Mouse (Mus musculus): ENCODE results near the gene Apold1.

The Apold1 gene

GRCm38 (mm10) chr6:134998781-134999180 is 17.3 kb downstream of the Apold1 start:
- no peak for TF ChIP-seq GATA4 (IDR thresholded peaks at IDR 0.05; ENCODE audit: insufficient replicate concordance, low read length)

- TF ChIP-seq GATA4 (IDR thresholded peaks at IDR 0.05; ENCODE audit: insufficient replicate concordance, low read length), result no peak
Measured at GRCm38 (mm10) chr6:135000272-135000671, 18.8 kb downstream of the Apold1 start.

GRCm38 (mm10) chr6:135001991-135002390 is 20.5 kb downstream of the Apold1 start:
- no peak for TF ChIP-seq GATA4 (IDR thresholded peaks at IDR 0.05; ENCODE audit: insufficient replicate concordance, low read length)

GRCm38 (mm10) chr6:135006372-135006771 is 24.9 kb downstream of the Apold1 start:
- TF ChIP-seq GATA4 (IDR thresholded peaks at IDR 0.05; ENCODE audit: insufficient replicate concordance, low read length), result no peak

GRCm38 (mm10) chr6:135011048-135011733 is 29.7 kb downstream of the Apold1 start, which contains the start of gene Ddx47:
Gene Ddx47 (plus strand): TSS chr6:135011612.
- peak; percentile 53; the same call in 1 of the 2 replicates for TF ChIP-seq GATA4 (IDR thresholded peaks at IDR 0.05; ENCODE audit: insufficient replicate concordance, low read length)

GRCm38 (mm10) chr6:135011734-135012116 is 30.2 kb downstream of the Apold1 start:
- no peak for TF ChIP-seq GATA4 (IDR thresholded peaks at IDR 0.05; ENCODE audit: insufficient replicate concordance, low read length)

- TF ChIP-seq GATA4 (IDR thresholded peaks at IDR 0.05; ENCODE audit: insufficient replicate concordance, low read length), result no peak
Measured at GRCm38 (mm10) chr6:135017211-135017610, 35.7 kb downstream of the Apold1 start.

GRCm38 (mm10) chr6:135019564-135019963 is 38.0 kb downstream of the Apold1 start:
- no peak for TF ChIP-seq GATA4 (IDR thresholded peaks at IDR 0.05; ENCODE audit: insufficient replicate concordance, low read length)

- TF ChIP-seq GATA4 (IDR thresholded peaks at IDR 0.05; ENCODE audit: insufficient replicate concordance, low read length), result no peak
Measured at GRCm38 (mm10) chr6:135021633-135022032, 40.1 kb downstream of the Apold1 start.

GRCm38 (mm10) chr6:135023379-135023778 is 41.9 kb downstream of the Apold1 start:
- no peak for TF ChIP-seq GATA4 (IDR thresholded peaks at IDR 0.05; ENCODE audit: insufficient replicate concordance, low read length)

GRCm38 (mm10) chr6:135024781-135025420 is 43.4 kb downstream of the Apold1 start:
- TF ChIP-seq GATA4 (IDR thresholded peaks at IDR 0.05; ENCODE audit: insufficient replicate concordance, low read length), result no peak

GRCm38 (mm10) chr6:135026232-135026631 is 44.7 kb downstream of the Apold1 start:
- TF ChIP-seq GATA4 (IDR thresholded peaks at IDR 0.05; ENCODE audit: insufficient replicate concordance, low read length), result no peak

GRCm38 (mm10) chr6:135026755-135027154 is 45.2 kb downstream of the Apold1 start:
- no peak for TF ChIP-seq GATA4 (IDR thresholded peaks at IDR 0.05; ENCODE audit: insufficient replicate concordance, low read length)

- TF ChIP-seq GATA4 (IDR thresholded peaks at IDR 0.05; ENCODE audit: insufficient replicate concordance, low read length), result no peak
Measured at GRCm38 (mm10) chr6:135029246-135029645, 47.7 kb downstream of the Apold1 start.

Data from liver, adult (tissue).